Mouse (Mus musculus): Measurements from ENCODE around the gene Arhgef15. TPM values are rescaled to one million over a fixed set of nuclear protein-coding genes. Genes with fewer than 3 reads are reported as not detected.

Arhgef15 gene
- total and polyA plus RNA-seq, 3 experiments, result 0.22 TPM; not detected in 2

DNA sequence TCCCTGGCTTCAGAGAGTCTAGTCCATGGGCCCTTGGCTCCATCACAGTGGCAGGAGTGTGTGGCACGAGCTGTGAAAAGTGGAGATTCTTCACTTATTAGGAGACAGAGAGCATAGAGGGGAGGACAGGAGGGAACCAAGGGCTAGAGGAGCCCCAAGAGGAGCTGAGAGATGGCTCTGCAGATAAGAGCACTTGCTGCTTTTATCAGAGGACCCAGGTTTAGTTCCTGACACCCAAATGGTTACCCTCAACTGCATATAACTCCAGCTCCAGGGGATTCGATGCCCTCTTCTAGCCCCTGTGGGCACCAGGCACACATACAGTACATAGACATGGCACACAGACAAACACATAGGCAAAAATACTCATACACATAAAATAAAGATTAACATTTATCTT lies 32.5 kb downstream of the Arhgef15 start:
- Histone ChIP-seq H3K36me3 (replicated peaks) (no peaks in the 10 kb centered on the region), H3K4me3 (ENCODE audit: low read depth, low read length) (no peak overlapping the region), H3K4me1 (ENCODE audit: insufficient read depth, low read depth, low read length) (peaks cover 12% of the 10 kb centered on the region), H3K27me3 (ENCODE audit: insufficient read depth, low read length) (peaks cover 32% of the 10 kb centered on the region), H3K9me3 (replicated peaks) (no peaks in the 10 kb centered on the region)
- no peak for DNase-seq (ENCODE audit: low spot score)
- TF ChIP-seq GATA1 (IDR thresholded peaks at IDR 0.05; ENCODE audit: borderline replicate concordance, low read length), result no peak
- TF ChIP-seq GATA2 (IDR thresholded peaks at IDR 0.05; ENCODE audit: borderline replicate concordance, low read depth, low read length), result no peak
- no peak for TF ChIP-seq POLR2AphosphoS5 (IDR thresholded peaks at IDR 0.05; ENCODE audit: insufficient replicate concordance, low read depth, low read length)
- no peak for TF ChIP-seq TAL1 (conservative IDR thresholded peaks at IDR 0.05; ENCODE audit: low read depth, low read length)
- TF ChIP-seq CTCF (IDR thresholded peaks at IDR 0.05; ENCODE audit: low read depth, low read length), result no peak
- no peak for ATAC-seq (ENCODE audit: extremely low read depth, insufficient number of reproducible peaks, low FRiP score, poor library complexity, severe bottlenecking)

DNA sequence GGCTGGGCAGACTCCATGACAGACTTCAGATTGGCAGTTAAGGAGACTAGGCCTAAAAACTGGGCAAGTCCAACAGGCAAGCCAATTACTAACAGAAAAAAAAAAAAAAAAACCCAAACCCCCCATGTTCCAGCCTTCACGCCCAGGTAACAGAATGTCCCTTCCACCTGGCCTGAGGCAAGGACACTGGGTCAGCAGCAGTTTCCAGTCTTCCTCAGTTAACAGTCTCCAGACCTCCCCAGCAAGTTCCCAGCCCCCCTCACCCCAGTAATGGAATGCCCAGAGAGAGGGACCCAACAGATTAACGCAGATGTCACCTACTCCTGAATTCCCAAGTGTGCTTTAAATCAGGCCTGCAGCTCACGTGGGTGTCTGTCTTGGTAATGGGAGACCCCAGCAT lies 34.1 kb downstream of the Arhgef15 start:
- peaks cover 12% of the 10 kb centered on the region for H3K4me1 ChIP-seq (ENCODE audit: insufficient read depth, low read depth, low read length)
- H3K27me3 ChIP-seq (ENCODE audit: insufficient read depth, low read length), result peaks cover 35% of the 10 kb centered on the region
- no peak overlapping the region for H3K4me3 ChIP-seq (ENCODE audit: low read depth, low read length)
- no peaks in the 10 kb centered on the region for H3K9me3 ChIP-seq (replicated peaks)
- DNase-seq (ENCODE audit: low spot score) (no peak), ATAC-seq (ENCODE audit: extremely low read depth, insufficient number of reproducible peaks, low FRiP score, poor library complexity, severe bottlenecking) (no peak)
- no peaks in the 10 kb centered on the region for H3K36me3 ChIP-seq (replicated peaks)
- TF ChIP-seq TAL1 (conservative IDR thresholded peaks at IDR 0.05; ENCODE audit: low read depth, low read length), result no peak

DNA sequence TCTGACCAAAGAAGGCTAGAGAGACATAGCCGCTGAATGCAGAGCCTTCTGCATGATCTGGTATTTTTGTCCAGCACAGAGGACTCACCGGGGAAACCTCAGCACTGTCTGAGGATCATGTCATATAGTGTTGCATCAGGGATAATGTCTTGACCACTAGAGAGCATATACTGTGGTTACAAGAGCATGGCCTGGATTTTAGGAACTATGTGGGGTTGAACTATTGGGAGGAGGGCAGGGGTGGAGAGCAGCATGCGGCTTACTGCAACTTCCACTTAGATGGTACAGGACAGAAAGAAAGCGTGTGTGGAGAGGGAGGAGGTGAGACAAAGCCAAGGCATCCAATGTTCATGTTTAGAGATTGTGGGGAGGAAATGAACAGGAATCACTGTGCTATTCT lies 42.7 kb downstream of the Arhgef15 start:
- Histone ChIP-seq H3K4me3 (ENCODE audit: low read depth, low read length) (no peak overlapping the region), H3K27me3 (ENCODE audit: insufficient read depth, low read length) (peaks cover 45% of the 10 kb centered on the region), H3K9me3 (replicated peaks) (peaks cover 2% of the 10 kb centered on the region; the same call in 1 of the 2 replicates), H3K36me3 (replicated peaks) (no peaks in the 10 kb centered on the region), H3K4me1 (ENCODE audit: insufficient read depth, low read depth, low read length) (peaks cover 3% of the 10 kb centered on the region; the same call in 1 of the 2 replicates)
- DNase-seq (ENCODE audit: low spot score), result no peak
- TF ChIP-seq CTCF (IDR thresholded peaks at IDR 0.05; ENCODE audit: low read depth, low read length) (no peak), TAL1 (conservative IDR thresholded peaks at IDR 0.05; ENCODE audit: low read depth, low read length) (no peak), GATA1 (IDR thresholded peaks at IDR 0.05; ENCODE audit: borderline replicate concordance, low read length) (no peak), POLR2AphosphoS5 (IDR thresholded peaks at IDR 0.05; ENCODE audit: insufficient replicate concordance, low read depth, low read length) (no peak), GATA2 (IDR thresholded peaks at IDR 0.05; ENCODE audit: borderline replicate concordance, low read depth, low read length) (no peak)
- ATAC-seq (ENCODE audit: extremely low read depth, insufficient number of reproducible peaks, low FRiP score, poor library complexity, severe bottlenecking), result no peak

DNA sequence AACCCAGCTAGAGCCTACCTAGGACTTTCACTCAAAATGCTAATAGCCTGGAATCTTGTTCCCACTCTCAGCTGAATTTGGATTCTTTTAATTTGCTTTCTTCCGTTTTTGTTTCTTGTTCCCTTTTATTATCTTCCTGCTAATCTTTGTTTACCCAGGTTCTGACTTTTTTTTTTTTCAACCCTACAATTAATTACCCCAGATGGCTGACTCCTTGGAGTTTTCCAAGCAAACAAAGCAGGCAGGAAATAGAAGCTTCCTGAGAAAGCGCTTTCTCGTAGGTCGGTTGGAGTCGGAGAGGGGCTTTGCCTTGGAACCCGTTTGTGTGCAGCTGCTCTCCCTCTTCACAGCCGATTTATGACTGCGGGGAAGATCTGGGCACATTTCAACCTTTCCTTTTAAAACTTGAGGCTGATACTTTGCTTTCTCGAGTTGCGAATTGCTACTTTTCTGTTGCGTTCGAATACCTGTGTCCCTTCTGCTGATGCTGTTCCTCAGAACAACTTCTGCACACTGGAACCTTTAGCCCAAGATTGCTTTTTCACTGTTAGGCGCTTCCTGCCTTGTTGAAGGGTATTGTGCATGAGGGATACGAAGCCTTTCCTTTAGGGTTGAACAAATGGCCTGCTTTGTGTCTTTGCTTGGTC lies 45.6 kb downstream of the Arhgef15 start:
- peaks cover 7% of the 10 kb centered on the region for H3K36me3 ChIP-seq (replicated peaks)
- no peak overlapping the region for H3K4me3 ChIP-seq (ENCODE audit: low read depth, low read length)
- TF ChIP-seq GATA1 (IDR thresholded peaks at IDR 0.05; ENCODE audit: borderline replicate concordance, low read length) (no peak), GATA2 (IDR thresholded peaks at IDR 0.05; ENCODE audit: borderline replicate concordance, low read depth, low read length) (no peak), POLR2AphosphoS5 (IDR thresholded peaks at IDR 0.05; ENCODE audit: insufficient replicate concordance, low read depth, low read length) (no peak), CTCF (IDR thresholded peaks at IDR 0.05; ENCODE audit: low read depth, low read length) (no peak), TAL1 (conservative IDR thresholded peaks at IDR 0.05; ENCODE audit: low read depth, low read length) (no peak)
- peaks cover 2% of the 10 kb centered on the region; the same call in 1 of the 2 replicates for H3K9me3 ChIP-seq (replicated peaks)
- no peak for ATAC-seq (ENCODE audit: extremely low read depth, insufficient number of reproducible peaks, low FRiP score, poor library complexity, severe bottlenecking)
- H3K4me1 ChIP-seq (ENCODE audit: insufficient read depth, low read depth, low read length), result peaks cover 12% of the 10 kb centered on the region
- DNase-seq (ENCODE audit: low spot score), result no peak
- H3K27me3 ChIP-seq (ENCODE audit: insufficient read depth, low read length), result peaks cover 33% of the 10 kb centered on the region

DNA sequence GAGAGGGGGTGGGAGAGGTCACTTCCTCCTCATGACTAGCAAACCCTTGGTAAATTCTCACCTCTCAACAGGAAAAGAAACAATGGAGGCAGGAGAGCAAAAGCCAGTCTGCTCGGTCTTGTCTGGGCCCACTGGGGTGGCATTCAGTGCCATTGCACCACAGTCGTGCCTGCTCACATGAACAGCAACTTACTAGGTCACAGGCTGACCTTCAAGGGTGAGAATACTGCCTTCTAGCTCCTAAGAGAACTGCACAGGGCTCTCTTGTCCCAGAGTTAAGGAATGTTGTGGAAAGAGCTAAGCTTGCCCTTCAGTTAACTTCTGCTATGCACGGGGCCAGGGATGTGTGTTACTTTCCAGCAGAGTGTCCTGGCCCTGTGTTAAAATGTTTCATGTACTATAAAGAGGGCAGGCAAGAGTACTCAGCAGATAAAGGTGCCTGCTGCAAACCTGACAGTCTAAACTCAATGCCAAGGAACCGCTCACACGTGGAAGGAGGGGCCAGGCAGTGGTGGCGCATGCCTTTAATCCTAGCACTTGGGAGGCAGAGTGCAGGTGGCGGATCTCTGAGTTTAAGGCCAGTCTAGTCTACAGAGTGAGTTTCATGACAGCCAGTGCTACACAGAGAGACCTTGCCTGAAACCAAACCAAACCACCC lies 48.3 kb downstream of the Arhgef15 start:
- TF ChIP-seq POLR2AphosphoS5 (IDR thresholded peaks at IDR 0.05; ENCODE audit: insufficient replicate concordance, low read depth, low read length), result no peak
- TF ChIP-seq GATA1 (IDR thresholded peaks at IDR 0.05; ENCODE audit: borderline replicate concordance, low read length), result no peak
- no peak for TF ChIP-seq GATA2 (IDR thresholded peaks at IDR 0.05; ENCODE audit: borderline replicate concordance, low read depth, low read length)
- no peak for TF ChIP-seq TAL1 (conservative IDR thresholded peaks at IDR 0.05; ENCODE audit: low read depth, low read length)
- TF ChIP-seq CTCF (IDR thresholded peaks at IDR 0.05; ENCODE audit: low read depth, low read length), result no peak
- H3K4me3 ChIP-seq (ENCODE audit: low read depth, low read length), result no peak overlapping the region
- DNase-seq (ENCODE audit: low spot score), result no peak
- peaks cover 33% of the 10 kb centered on the region for H3K36me3 ChIP-seq (replicated peaks)
- H3K27me3 ChIP-seq (ENCODE audit: insufficient read depth, low read length), result peaks cover 16% of the 10 kb centered on the region
- peaks cover 2% of the 10 kb centered on the region; the same call in 1 of the 2 replicates for H3K9me3 ChIP-seq (replicated peaks)
- H3K4me1 ChIP-seq (ENCODE audit: insufficient read depth, low read depth, low read length), result peaks cover 32% of the 10 kb centered on the region
- ATAC-seq (ENCODE audit: extremely low read depth, insufficient number of reproducible peaks, low FRiP score, poor library complexity, severe bottlenecking), result no peak

DNA sequence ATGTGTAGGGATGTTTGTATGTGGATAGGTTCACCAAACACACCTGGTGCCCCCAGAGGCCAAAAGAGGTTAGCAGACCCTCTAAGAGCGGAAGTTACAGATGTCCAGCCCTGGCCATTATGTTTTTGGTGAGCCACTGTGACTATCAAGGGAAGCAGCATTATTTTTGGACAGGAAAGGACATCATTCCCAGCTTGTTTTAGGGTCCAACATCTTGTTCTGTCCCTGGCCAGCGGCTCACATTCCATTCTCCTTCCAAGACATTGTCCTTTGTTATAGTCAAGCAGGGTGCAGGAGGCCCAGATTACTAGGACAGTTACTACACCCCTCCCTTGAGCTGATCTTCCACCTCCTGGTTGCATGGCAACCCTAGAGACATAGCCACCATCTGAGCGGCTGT lies 50.0 kb downstream of the Arhgef15 start:
- Histone ChIP-seq H3K4me1 (ENCODE audit: insufficient read depth, low read depth, low read length) (peaks cover 45% of the 10 kb centered on the region), H3K9me3 (replicated peaks) (no peaks in the 10 kb centered on the region), H3K27me3 (ENCODE audit: insufficient read depth, low read length) (peaks cover 12% of the 10 kb centered on the region), H3K36me3 (replicated peaks) (peaks cover 51% of the 10 kb centered on the region), H3K4me3 (ENCODE audit: low read depth, low read length) (no peak overlapping the region)
- DNase-seq (ENCODE audit: low spot score) (no peak), ATAC-seq (ENCODE audit: extremely low read depth, insufficient number of reproducible peaks, low FRiP score, poor library complexity, severe bottlenecking) (no peak)
- no peak for TF ChIP-seq GATA2 (IDR thresholded peaks at IDR 0.05; ENCODE audit: borderline replicate concordance, low read depth, low read length)
- TF ChIP-seq TAL1 (conservative IDR thresholded peaks at IDR 0.05; ENCODE audit: low read depth, low read length), result no peak
- TF ChIP-seq CTCF (IDR thresholded peaks at IDR 0.05; ENCODE audit: low read depth, low read length), result no peak
- TF ChIP-seq GATA1 (IDR thresholded peaks at IDR 0.05; ENCODE audit: borderline replicate concordance, low read length), result no peak
- TF ChIP-seq POLR2AphosphoS5 (IDR thresholded peaks at IDR 0.05; ENCODE audit: insufficient replicate concordance, low read depth, low read length), result 0 out of 2 replicates have a peak, but pooled peaks have one; percentile 40
